Mouse (Mus musculus) hindbrain, embryonic 13.5 days (tissue): ENCODE results near the gene Rpl27a. TPM values are rescaled to one million over a fixed set of nuclear protein-coding genes. Genes with fewer than 3 reads are reported as not detected.

ENCODE experiments used
- ATAC-seq: fragments of 200-750 bp; cut with Nextera tagmentation; 2 replicates; pipeline ENCODE4 v1.8.0; 2017; ENCODE audit warnings: moderate TSS enrichment; ENCODE audit not compliant: low FRiP score
- H3K27ac ChIP-seq: fragments of 300-500 bp; sonication (generic); 2 replicates; pipeline ENCODE4 v1.5.1; 2015; ENCODE audit warnings: inconsistent platforms, mild to moderate bottlenecking, moderate library complexity
- H3K27me3 ChIP-seq: fragments of 300-500 bp; sonication (generic); 2 replicates; pipeline ENCODE4 v1.6.1; 2015; ENCODE audit warnings: mild to moderate bottlenecking, inconsistent platforms
- H3K36me3 ChIP-seq: fragments of 300-500 bp; sonication (generic); 2 replicates; pipeline ENCODE4 v1.6.1; 2015; ENCODE audit warnings: mild to moderate bottlenecking, inconsistent platforms
- H3K4me1 ChIP-seq: fragments of 300-500 bp; sonication (generic); replicated peaks from 2 replicates; pipeline ENCODE4 v1.6.1; 2015; ENCODE audit warnings: inconsistent platforms
- H3K4me2 ChIP-seq: fragments of 300-500 bp; sonication (generic); 2 replicates; pipeline ENCODE4 v1.6.1; 2015; ENCODE audit warnings: inconsistent platforms, mild to moderate bottlenecking, moderate library complexity
- H3K4me3 ChIP-seq: fragments of 300-500 bp; sonication (generic); 2 replicates; pipeline ENCODE4 v1.5.1; 2015; ENCODE audit warnings: mild to moderate bottlenecking, inconsistent platforms
- H3K9ac ChIP-seq: fragments of 300-500 bp; sonication (generic); 2 replicates; pipeline ENCODE4 v1.6.1; 2015; ENCODE audit warnings: mild to moderate bottlenecking, inconsistent platforms
- H3K9me3 ChIP-seq: fragments of 300-500 bp; sonication (generic); 2 replicates; pipeline ENCODE4 v1.6.1; 2016; ENCODE audit warnings: inconsistent platforms
- WGBS: fragments of 180-500 bp; shearing (Covaris S2); methylation state at CpG from one replicate; pipeline ENCODE4 v1.1.7; 2015; 5-methylcytosine and 5-hydroxymethylcytosine counted together
- polyA plus RNA-seq: library from polyadenylated mRNA; unstranded; fragments of >200 nt; fragmentation: Nextera tagmentation; extraction: Ambion mirVana; gene quantifications from 2 replicates; pipeline ENCODE4 v1.2.1, GENCODE M21; 2015

Rpl27a gene
- polyA plus RNA-seq, 1 experiment from 2014 or later = 89.0 TPM

DNA sequence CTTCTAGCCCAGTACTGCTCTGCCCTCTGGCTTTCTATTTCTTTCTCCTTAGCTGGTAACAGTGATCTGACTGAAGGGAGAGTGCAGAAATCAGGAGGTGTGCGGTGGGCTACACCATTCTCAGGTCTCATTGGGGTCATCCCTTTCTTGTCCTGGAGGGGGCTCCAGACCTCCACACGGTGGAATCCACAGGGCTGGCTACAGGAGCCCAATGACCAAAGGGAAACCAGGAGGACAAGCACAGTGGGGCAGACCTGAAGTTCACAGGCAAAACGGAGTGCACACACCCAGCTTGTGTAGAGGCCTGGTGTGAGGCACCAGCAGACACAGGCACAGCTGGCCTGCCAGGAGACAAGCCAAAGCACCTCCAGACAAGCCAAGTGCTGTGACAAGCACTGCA, 9.4 kb downstream of the Rpl27a start:
- H3K4me3 ChIP-seq = no peak overlapping the region
- no peaks in the 10 kb centered on the region for H3K27me3 ChIP-seq
- H3K9ac ChIP-seq = peak overlapping the region; percentile 29; the same call in 1 of the 2 replicates
- peak; percentile 66; the same call in 1 of the 2 replicates for ATAC-seq
- no peak overlapping the region for H3K4me2 ChIP-seq
- no peaks in the 10 kb centered on the region for H3K9me3 ChIP-seq
- no peaks in the 10 kb centered on the region for H3K4me1 ChIP-seq
- no peak overlapping the region for H3K27ac ChIP-seq
- H3K36me3 ChIP-seq = peaks cover 36% of the 10 kb centered on the region
- WGBS = 20% methylated on average over 3 of the region's 3 CpGs

DNA sequence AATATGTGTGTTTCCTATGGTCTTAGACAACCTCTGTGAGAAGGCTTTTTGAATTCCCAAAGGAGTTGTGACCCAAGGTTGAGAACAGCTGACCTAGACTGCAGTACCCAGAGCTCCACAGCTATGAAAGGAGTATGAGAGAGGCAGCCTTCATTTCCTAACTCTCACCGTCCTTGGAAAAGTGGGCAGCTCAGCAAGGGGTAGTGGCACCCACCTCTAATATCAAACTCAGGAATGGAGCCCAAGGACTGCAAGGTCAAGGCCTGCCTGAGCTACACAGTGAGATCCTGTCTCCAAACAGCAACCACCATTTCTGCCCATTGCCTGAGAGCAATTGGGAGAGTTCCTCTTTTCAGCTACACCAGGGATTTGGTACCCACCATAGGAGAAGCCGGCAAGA, 10.8 kb downstream of the Rpl27a start:
- Histone ChIP-seq H3K27me3 (no peaks in the 10 kb centered on the region), H3K27ac (no peak overlapping the region), H3K9ac (no peak overlapping the region), H3K9me3 (no peaks in the 10 kb centered on the region), H3K36me3 (peaks cover 28% of the 10 kb centered on the region), H3K4me2 (no peak overlapping the region), H3K4me1 (no peaks in the 10 kb centered on the region), H3K4me3 (no peak overlapping the region)
- 84% methylated on average over 2 of the region's 2 CpGs for WGBS
- no peak for ATAC-seq

DNA sequence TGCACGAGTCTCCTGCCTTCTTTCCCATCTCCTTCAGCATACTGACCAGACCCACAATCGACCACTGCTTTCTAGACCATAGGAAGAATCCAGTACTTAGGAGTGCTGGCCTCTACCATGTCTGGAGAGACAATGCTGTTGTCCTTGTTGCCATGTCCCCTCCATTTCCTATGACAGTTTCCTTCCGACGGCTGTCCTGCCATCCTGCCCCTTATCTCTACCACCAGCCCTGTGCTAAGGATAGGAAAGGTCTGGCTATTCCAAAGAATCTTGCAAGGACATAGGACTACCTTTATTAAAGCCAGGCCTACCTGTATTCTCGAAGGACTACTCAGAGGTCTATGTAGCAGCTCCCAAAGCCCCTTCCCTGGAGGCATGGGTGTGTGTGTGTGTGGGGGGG, 12.6 kb downstream of the Rpl27a start:
- no peak for ATAC-seq
- Histone ChIP-seq H3K4me2 (no peak overlapping the region), H3K27me3 (no peaks in the 10 kb centered on the region), H3K9ac (0 out of 2 replicates have a peak overlapping the region, but pooled peaks have one; percentile 40), H3K4me3 (no peak overlapping the region), H3K4me1 (peaks cover 9% of the 10 kb centered on the region), H3K36me3 (peaks cover 18% of the 10 kb centered on the region), H3K9me3 (no peaks in the 10 kb centered on the region), H3K27ac (no peak overlapping the region)
- 90% methylated on average over 5 of the region's 5 CpGs for WGBS

DNA sequence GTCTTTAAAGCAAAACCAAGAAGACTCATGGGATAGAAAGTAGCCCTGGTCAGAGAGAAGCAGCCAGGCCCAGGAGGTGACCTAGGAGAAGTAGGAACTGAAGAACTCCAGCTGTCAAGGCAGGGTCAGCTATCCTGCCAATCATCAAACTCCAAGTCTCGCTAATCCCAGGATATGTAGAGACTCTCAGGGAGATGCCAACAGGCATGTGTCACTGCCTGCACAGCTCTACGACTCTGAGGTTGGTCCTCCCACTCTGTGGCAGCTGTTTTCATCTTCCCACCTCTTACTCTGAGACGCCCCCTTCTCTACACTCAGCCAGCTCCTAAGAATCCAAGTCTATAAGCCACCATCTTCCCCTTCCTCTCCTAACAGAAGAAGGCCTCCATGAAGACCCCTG, 13.7 kb downstream of the Rpl27a start:
- H3K4me3 ChIP-seq = no peak overlapping the region
- no peak overlapping the region for H3K9ac ChIP-seq
- WGBS = 87% methylated on average over 3 of the region's 3 CpGs
- H3K27me3 ChIP-seq = no peaks in the 10 kb centered on the region
- H3K4me2 ChIP-seq = no peak overlapping the region
- ATAC-seq = no peak
- H3K36me3 ChIP-seq = peaks cover 10% of the 10 kb centered on the region
- peaks cover 16% of the 10 kb centered on the region for H3K4me1 ChIP-seq
- no peaks in the 10 kb centered on the region for H3K9me3 ChIP-seq
- no peak overlapping the region for H3K27ac ChIP-seq

DNA sequence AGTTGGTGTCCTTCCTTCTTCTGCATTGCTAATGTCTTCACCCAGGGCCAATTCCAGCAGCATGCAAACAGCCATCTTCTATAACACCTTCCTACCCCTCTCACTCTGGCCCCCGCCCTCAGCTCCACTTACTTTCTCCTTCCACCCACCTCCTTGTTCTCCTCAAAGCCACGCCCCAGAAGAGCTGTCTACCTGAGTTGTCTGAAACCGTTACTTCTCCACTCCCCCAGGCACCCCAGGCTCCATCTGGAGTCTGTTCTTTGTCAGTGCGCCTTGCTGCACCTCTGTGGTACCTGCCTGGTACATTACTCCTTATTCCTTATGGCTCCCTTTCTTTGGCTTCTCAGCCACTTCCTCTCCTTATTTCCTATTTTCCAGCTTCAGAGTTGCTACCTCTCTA, 14.2 kb downstream of the Rpl27a start:
- ATAC-seq = no peak
- Histone ChIP-seq H3K27me3 (no peaks in the 10 kb centered on the region), H3K9me3 (no peaks in the 10 kb centered on the region), H3K4me2 (no peak overlapping the region), H3K4me3 (no peak overlapping the region), H3K36me3 (peaks cover 13% of the 10 kb centered on the region), H3K4me1 (peaks cover 16% of the 10 kb centered on the region), H3K9ac (no peak overlapping the region), H3K27ac (no peak overlapping the region)
- WGBS = 93% methylated on average over 4 of the region's 4 CpGs

DNA sequence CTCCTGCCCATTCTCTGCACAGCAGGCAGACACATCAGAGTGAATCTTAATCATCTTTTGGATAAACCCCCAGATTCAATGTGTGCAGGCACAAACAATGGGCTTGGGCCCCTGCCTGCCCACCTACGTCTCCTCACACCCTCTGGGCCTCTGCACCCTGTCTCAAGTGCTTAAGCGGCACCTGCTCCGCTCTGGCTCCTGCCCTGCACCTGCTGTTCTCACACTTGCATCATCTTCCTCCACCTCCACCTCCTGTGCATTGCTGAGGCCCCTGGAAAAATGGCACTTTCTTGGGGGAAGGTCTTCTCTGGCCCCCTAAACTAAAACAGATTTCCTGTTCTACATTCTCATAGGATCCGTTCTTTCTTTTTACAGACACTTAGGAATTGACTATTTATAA, 14.9 kb downstream of the Rpl27a start:
- WGBS = 89% methylated on average over 4 of the region's 4 CpGs
- ATAC-seq = no peak
- Histone ChIP-seq H3K27ac (no peak overlapping the region), H3K9ac (no peak overlapping the region), H3K27me3 (no peaks in the 10 kb centered on the region), H3K9me3 (no peaks in the 10 kb centered on the region), H3K4me2 (no peak overlapping the region), H3K4me3 (no peak overlapping the region), H3K4me1 (peaks cover 16% of the 10 kb centered on the region), H3K36me3 (peaks cover 15% of the 10 kb centered on the region)

DNA sequence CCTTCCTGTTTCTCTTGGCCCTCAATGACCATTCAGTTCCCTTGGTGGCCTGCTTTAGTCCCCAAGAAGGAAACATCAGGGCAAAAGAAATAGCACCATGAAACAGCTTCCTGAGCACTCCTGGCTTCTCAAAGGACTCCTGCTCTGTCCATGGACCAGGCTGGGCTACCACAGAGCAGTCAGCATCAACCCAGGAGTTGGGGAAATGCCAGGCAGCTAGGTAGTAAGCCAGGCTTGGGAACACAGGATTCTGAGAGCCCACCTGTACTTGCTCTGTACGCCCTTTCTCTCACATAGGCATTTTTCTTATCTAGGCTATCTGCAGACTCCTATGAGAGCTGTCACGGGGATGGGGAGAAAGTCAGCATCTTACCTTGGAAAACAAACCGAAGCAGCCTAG, 16.0 kb downstream of the Rpl27a start:
- ATAC-seq = no peak

DNA sequence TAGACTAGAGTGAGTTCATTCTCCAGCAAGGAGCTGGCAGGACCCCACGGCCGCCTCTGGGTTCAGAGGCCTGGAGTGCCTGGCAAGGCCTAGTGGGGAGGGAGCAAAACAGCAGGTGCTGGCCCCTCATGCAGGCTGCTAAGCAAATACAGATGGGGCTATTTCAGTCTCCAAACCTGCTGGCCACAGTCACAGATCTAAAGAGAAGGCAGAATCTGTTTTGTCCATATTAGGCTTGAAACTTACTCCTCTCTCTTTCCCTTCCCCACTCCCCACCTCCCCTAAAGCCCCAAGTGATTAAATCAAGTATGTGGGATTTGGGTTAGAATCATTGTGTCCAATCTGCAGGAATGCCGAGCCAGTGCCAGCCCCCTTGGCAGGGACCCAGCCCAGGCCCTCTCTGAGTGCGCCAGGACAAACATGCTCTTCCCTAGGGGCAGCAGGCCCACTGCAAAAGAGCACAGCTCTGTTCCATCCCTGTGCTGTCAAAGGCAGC, 17.6 kb downstream of the Rpl27a start:
- Histone ChIP-seq H3K4me1 (peaks cover 16% of the 10 kb centered on the region), H3K27ac (peak overlapping the region; percentile 68), H3K9ac (0 out of 2 replicates have a peak overlapping the region, but pooled peaks have one; percentile 31), H3K9me3 (no peaks in the 10 kb centered on the region), H3K4me3 (no peak overlapping the region), H3K27me3 (no peaks in the 10 kb centered on the region), H3K4me2 (no peak overlapping the region), H3K36me3 (peaks cover 22% of the 10 kb centered on the region)
- peak; percentile 86 for ATAC-seq
- 42% methylated on average over 4 of the region's 4 CpGs for WGBS

More for the DNA sequence above, 16.0 kb downstream of the Rpl27a start:
- peaks cover 22% of the 10 kb centered on the region for H3K36me3 ChIP-seq
- H3K9me3 ChIP-seq = no peaks in the 10 kb centered on the region
- no peak overlapping the region for H3K27ac ChIP-seq
- no peaks in the 10 kb centered on the region for H3K27me3 ChIP-seq
- 96% methylated on average over 3 of the region's 3 CpGs for WGBS
- H3K4me3 ChIP-seq = no peak overlapping the region
- H3K9ac ChIP-seq = no peak overlapping the region
- no peak overlapping the region for H3K4me2 ChIP-seq
- peaks cover 16% of the 10 kb centered on the region for H3K4me1 ChIP-seq

DNA sequence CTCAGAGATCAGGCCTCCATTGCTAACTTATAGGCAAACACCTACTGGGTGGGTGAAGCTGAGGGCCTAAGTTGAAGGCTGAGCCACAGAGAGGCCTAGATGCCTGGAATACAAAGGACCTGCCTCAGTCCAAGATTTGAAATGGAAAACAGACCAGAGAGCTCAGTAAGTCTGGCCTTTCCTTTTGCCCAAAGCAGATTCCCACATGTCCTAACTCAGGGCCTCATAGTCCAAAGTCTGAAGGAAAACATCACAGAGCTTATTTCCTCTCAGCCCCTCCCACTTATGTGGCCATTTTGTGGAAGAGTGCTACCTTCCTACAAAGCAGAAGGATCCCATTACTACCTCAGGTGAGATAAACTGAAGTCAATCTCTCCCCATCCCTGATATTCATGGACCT, 22.0 kb downstream of the Rpl27a start:
- no peak overlapping the region for H3K4me2 ChIP-seq
- no peaks in the 10 kb centered on the region for H3K9me3 ChIP-seq
- H3K27me3 ChIP-seq = no peaks in the 10 kb centered on the region
- H3K9ac ChIP-seq = no peak overlapping the region
- no peak for ATAC-seq
- H3K4me3 ChIP-seq = no peak overlapping the region
- H3K27ac ChIP-seq = no peak overlapping the region
- H3K4me1 ChIP-seq = peaks cover 20% of the 10 kb centered on the region
- peaks cover 20% of the 10 kb centered on the region for H3K36me3 ChIP-seq

DNA sequence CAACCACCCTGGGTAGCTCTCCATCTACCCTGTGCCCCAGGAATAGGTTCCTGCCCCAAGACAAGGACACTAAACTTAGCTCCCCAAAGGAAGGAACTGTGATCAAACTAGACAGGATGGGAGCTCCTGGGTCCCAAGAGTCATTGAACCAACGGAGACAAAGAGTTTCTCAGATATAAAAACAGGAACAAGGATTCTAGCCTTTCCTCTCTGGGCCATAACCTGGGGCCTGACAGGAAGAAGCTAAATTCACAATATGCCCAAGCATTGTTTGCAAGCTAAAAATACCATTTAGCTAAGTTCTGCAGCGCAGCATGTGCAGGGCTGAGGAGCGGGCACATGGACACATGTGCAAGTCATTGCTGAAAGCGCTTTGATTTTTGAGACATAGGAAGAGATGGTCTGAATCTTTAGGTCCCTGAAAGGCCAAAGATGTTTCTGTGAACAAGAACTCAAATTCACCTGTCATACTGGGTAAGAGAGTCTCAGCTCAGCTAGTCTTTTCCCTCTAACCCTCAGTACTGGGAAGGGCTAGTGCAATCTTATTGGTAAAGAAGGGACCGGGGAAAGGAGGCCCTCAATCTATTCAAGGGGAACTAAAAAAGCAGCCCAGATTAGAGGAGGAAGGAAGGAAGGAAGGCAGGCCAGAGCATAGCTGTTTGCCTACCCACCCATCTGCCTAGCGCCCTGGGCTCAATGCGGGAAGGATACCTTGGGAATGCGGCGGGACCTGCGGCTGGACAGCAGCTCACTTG, 22.8 kb downstream of the Rpl27a start:
- Histone ChIP-seq H3K9ac (no peak overlapping the region), H3K4me1 (peaks cover 12% of the 10 kb centered on the region), H3K27ac (no peak overlapping the region), H3K36me3 (peaks cover 20% of the 10 kb centered on the region), H3K4me3 (no peak overlapping the region), H3K9me3 (no peaks in the 10 kb centered on the region), H3K27me3 (no peaks in the 10 kb centered on the region), H3K4me2 (no peak overlapping the region)
- 92% methylated on average over 10 of the region's 10 CpGs for WGBS
- ATAC-seq = no peak

DNA sequence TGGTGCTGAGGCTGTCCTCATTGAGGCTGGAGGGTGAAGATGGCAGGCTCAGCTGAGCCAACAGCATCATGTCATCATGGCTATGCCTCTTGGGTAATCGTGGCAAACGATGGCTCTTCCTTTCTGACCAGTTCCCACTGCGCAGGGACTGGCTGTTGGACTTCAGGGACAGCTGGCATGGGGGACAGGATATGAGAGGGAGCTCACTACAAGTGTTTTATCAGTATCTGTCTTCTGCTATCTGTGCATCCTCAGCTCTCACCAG, 23.3 kb downstream of the Rpl27a start:
- peaks cover 8% of the 10 kb centered on the region for H3K4me1 ChIP-seq
- no peak overlapping the region for H3K4me2 ChIP-seq
- H3K9ac ChIP-seq = no peak overlapping the region
- no peaks in the 10 kb centered on the region for H3K9me3 ChIP-seq
- WGBS = 88% methylated on average over 3 of the region's 3 CpGs
- no peaks in the 10 kb centered on the region for H3K27me3 ChIP-seq
- peaks cover 20% of the 10 kb centered on the region for H3K36me3 ChIP-seq
- H3K4me3 ChIP-seq = no peak overlapping the region
- no peak overlapping the region for H3K27ac ChIP-seq
- no peak for ATAC-seq

DNA sequence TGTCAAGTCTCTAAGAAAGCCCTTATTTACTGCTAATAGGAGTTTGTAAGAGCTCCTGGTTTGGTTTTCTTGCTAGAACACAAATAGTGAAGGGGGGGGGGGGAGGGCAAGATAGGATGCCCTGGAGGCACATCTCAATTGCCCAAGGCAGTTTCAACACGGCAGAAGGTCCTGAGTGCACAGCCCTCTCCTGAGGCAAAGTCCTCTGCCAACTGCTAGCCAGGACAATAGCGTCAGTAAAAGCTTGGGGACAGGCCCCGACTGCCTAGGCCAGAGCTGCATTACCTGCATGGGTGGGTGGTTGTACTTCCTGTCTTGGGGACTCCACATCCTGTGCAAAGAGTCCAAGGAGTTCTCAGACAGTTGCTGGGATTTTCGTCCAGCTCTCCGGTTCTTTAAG, 25.8 kb downstream of the Rpl27a start:
- no peak overlapping the region for H3K4me3 ChIP-seq
- ATAC-seq = no peak
- WGBS = 84% methylated on average over 5 of the region's 5 CpGs
- peak overlapping the region; percentile 30; the same call in 1 of the 2 replicates for H3K27ac ChIP-seq
- H3K4me1 ChIP-seq = peaks cover 7% of the 10 kb centered on the region; the same call in 1 of the 2 replicates
- H3K9me3 ChIP-seq = no peaks in the 10 kb centered on the region
- peaks cover 8% of the 10 kb centered on the region for H3K36me3 ChIP-seq
- H3K9ac ChIP-seq = no peak overlapping the region
- H3K4me2 ChIP-seq = no peak overlapping the region
- H3K27me3 ChIP-seq = no peaks in the 10 kb centered on the region
